Mouse (Mus musculus) liver, embryonic 14.5 days (tissue): ENCODE data around the gene Tcf21. TPM values are rescaled to one million over a fixed set of nuclear protein-coding genes. Genes with fewer than 3 reads are reported as not detected.

Experiments
- ATAC-seq: fragments of 200-750 bp; cut with Nextera tagmentation; 2 replicates; pipeline ENCODE4 v1.8.0; 2017; ENCODE audit warnings: moderate number of reproducible peaks, mild to moderate bottlenecking, moderate library complexity; ENCODE audit not compliant: insufficient read depth
- DNase-seq, 3 experiments: peaks; one replicate each; pipeline ENCODE4 v3.0.0-alpha.2; 2012 to 2013; ENCODE audit warnings: low read depth in 3 of 3, low spot score in 3 of 3
- H3K27ac ChIP-seq: fragments of 300-500 bp; sonication (generic); 2 replicates; pipeline ENCODE4 v1.5.1; 2014; ENCODE audit warnings: moderate library complexity, mild to moderate bottlenecking, control low read depth, inconsistent platforms
- H3K27me3 ChIP-seq: fragments of 300-500 bp; sonication (generic); 2 replicates; pipeline ENCODE4 v1.6.1; 2014; ENCODE audit warnings: mild to moderate bottlenecking, low read length, moderate library complexity; ENCODE audit not compliant: control insufficient read depth, insufficient read depth
- H3K36me3 ChIP-seq: fragments of 300-500 bp; sonication (generic); replicated peaks from 2 replicates; pipeline ENCODE4 v1.6.1; 2014; ENCODE audit warnings: low read depth; ENCODE audit not compliant: control insufficient read depth, insufficient read depth
- H3K4me1 ChIP-seq, 2 experiments: fragments of 200-500 bp in 1 of 2; fragments of 300-500 bp in 1 of 2; sonication (generic) in 1 of 2; replicated peaks; 2 replicates each; pipeline ENCODE4 v1.6.1; 2012 to 2014; ENCODE audit warnings: antibody characterized with exemption in 1 of 2, inconsistent platforms in 1 of 2, low read length in 1 of 2; ENCODE audit not compliant: control insufficient read depth in 2 of 2, insufficient read depth in 2 of 2
- H3K4me2 ChIP-seq: fragments of 300-500 bp; sonication (generic); 2 replicates; pipeline ENCODE4 v1.6.1; 2014; ENCODE audit warnings: low read depth, mild to moderate bottlenecking, control low read depth, moderate library complexity
- H3K4me3 ChIP-seq, 2 experiments: fragments of 200-500 bp in 1 of 2; fragments of 300-500 bp in 1 of 2; sonication (generic) in 1 of 2; 2 replicates each; pipeline ENCODE4 v1.5.1; 2012 to 2014; ENCODE audit warnings: low read depth in 2 of 2, low read length in 2 of 2, mild to moderate bottlenecking in 2 of 2, control low read depth in 1 of 2, inconsistent platforms in 1 of 2, moderate library complexity in 1 of 2; ENCODE audit not compliant: insufficient read depth in 1 of 2
- H3K9ac ChIP-seq: fragments of 300-500 bp; sonication (generic); replicated peaks from 2 replicates; pipeline ENCODE4 v1.6.1; 2014; ENCODE audit warnings: mild to moderate bottlenecking, control low read depth, moderate library complexity
- H3K9me3 ChIP-seq: fragments of 300-500 bp; sonication (generic); 2 replicates; pipeline ENCODE4 v1.6.1; 2016; ENCODE audit warnings: low read length, mixed read lengths; ENCODE audit not compliant: control insufficient read depth
- CTCF ChIP-seq: IDR thresholded peaks from 2 replicates; pipeline ENCODE4 v1.5.1; 2016; ENCODE audit warnings: antibody characterized with exemption, low read depth, control low read depth
- EP300 ChIP-seq: IDR thresholded peaks from 2 replicates; pipeline ENCODE4 v1.6.1; 2016; ENCODE audit warnings: antibody characterized with exemption, low read depth
- WGBS: fragments of 180-500 bp; shearing (Covaris S2); extraction: QIAGEN DNeasy Blood & Tissue Kit; methylation state at CpG from one replicate; pipeline ENCODE4 v1.1.7; 2014; ENCODE audit not compliant: insufficient replicate concordance; 5-methylcytosine and 5-hydroxymethylcytosine counted together
- polyA plus RNA-seq, 2 experiments: library from polyadenylated mRNA; depleted of rRNA in 1 of 2; stranded (reverse) in 1 of 2; unstranded in 1 of 2; fragments of >200 nt; fragmentation: Nextera tagmentation in 1 of 2; extraction: Ambion mirVana in 1 of 2; gene quantifications; 2 replicates each; pipeline versions ENCODE4 v1.2.1 to v1.2.3; 2012 to 2014

The Tcf21 gene
- polyA plus RNA-seq, 2 experiments = 4.2 to 4.5 TPM

- Histone ChIP-seq H3K36me3 (no peaks in the 10 kb centered on the region), H3K27ac (no peak overlapping the region), H3K9me3 (no peaks in the 10 kb centered on the region), H3K9ac (no peak overlapping the region), H3K4me2 (no peak overlapping the region), H3K27me3 (peaks cover 73% of the 10 kb centered on the region), H3K4me3 (no peak overlapping the region), H3K4me1 (no peaks in the 10 kb centered on the region)
- DNase-seq = no peak
- no peak for TF ChIP-seq EP300
- TF ChIP-seq CTCF = no peak
- ATAC-seq = no peak
- WGBS = 1% methylated on average over 28 of the region's 28 CpGs
Observed at GRCm38 (mm10) chr10:22816237-22816762, 3.7 kb downstream of the Tcf21 start.

- Histone ChIP-seq H3K4me2 (no peak overlapping the region), H3K4me1 (no peaks in the 10 kb centered on the region), H3K9me3 (no peaks in the 10 kb centered on the region), H3K36me3 (no peaks in the 10 kb centered on the region), H3K4me3 (no peak overlapping the region), H3K27me3 (peaks cover 67% of the 10 kb centered on the region), H3K9ac (no peak overlapping the region), H3K27ac (no peak overlapping the region)
- TF ChIP-seq CTCF (no peak), EP300 (no peak)
- 4% methylated on average over 19 of the region's 19 CpGs for WGBS
- ATAC-seq (no peak), DNase-seq (no peak)
Observed at GRCm38 (mm10) chr10:22815461-22816236, 4.3 kb downstream of the Tcf21 start.

GRCm38 (mm10) chr10:22814771-22815170 is 5.2 kb downstream of the Tcf21 start:
- Histone ChIP-seq H3K4me1 (no peaks in the 10 kb centered on the region), H3K9ac (no peak overlapping the region), H3K27me3 (peaks cover 59% of the 10 kb centered on the region), H3K9me3 (no peaks in the 10 kb centered on the region), H3K4me2 (no peak overlapping the region), H3K4me3 (no peak overlapping the region), H3K36me3 (no peaks in the 10 kb centered on the region), H3K27ac (no peak overlapping the region)
- no peak for TF ChIP-seq EP300
- no peak for TF ChIP-seq CTCF
- ATAC-seq = no peak
- no peak for DNase-seq
- 7% methylated on average over 2 of the region's 2 CpGs for WGBS

GRCm38 (mm10) chr10:22814294-22814693 is 5.7 kb downstream of the Tcf21 start:
- TF ChIP-seq EP300 (no peak), CTCF (no peak)
- WGBS = under 1% methylated on average over 7 of the region's 8 CpGs
- H3K9ac ChIP-seq = no peak overlapping the region
- ATAC-seq (no peak), DNase-seq (no peak)
- no peaks in the 10 kb centered on the region for H3K9me3 ChIP-seq
- no peaks in the 10 kb centered on the region for H3K36me3 ChIP-seq
- H3K27me3 ChIP-seq = peaks cover 54% of the 10 kb centered on the region
- H3K27ac ChIP-seq = no peak overlapping the region
- H3K4me1 ChIP-seq = no peaks in the 10 kb centered on the region
- H3K4me3 ChIP-seq = no peak overlapping the region
- no peak overlapping the region for H3K4me2 ChIP-seq

GRCm38 (mm10) chr10:22813317-22813960 is 6.5 kb downstream of the Tcf21 start:
- no peaks in the 10 kb centered on the region for H3K4me1 ChIP-seq
- TF ChIP-seq CTCF = no peak
- no peak for TF ChIP-seq EP300
- peaks cover 45% of the 10 kb centered on the region for H3K27me3 ChIP-seq
- H3K27ac ChIP-seq = no peak overlapping the region
- H3K9ac ChIP-seq = no peak overlapping the region
- 1% methylated on average over 18 of the region's 18 CpGs for WGBS
- H3K4me2 ChIP-seq = no peak overlapping the region
- no peaks in the 10 kb centered on the region for H3K36me3 ChIP-seq
- H3K9me3 ChIP-seq = no peaks in the 10 kb centered on the region
- H3K4me3 ChIP-seq = no peak overlapping the region
- DNase-seq = no peak
- ATAC-seq = no peak
